Mouse (Mus musculus) T-cell, adult 2 months (primary cell): Measurements from ENCODE around the gene Kif5c.

Source experiments
- DNase-seq: peaks from one replicate; pipeline ENCODE4 v3.0.0; 2022; ENCODE audit warnings: low spot score

Gene Kif5c

GRCm38 (mm10) chr2:49618829-49619718, at the start of gene Kif5c:
Gene Kif5c, plus strand, starts transcription at chr2:49619298.
- peak; percentile 87 for DNase-seq

GRCm38 (mm10) chr2:49569862-49570777, 49.0 kb upstream of the Kif5c start:
- DNase-seq, result no peak

GRCm38 (mm10) chr2:49570778-49571101, 48.4 kb upstream of the Kif5c start:
- DNase-seq, result no peak

GRCm38 (mm10) chr2:49571159-49571920, 47.8 kb upstream of the Kif5c start:
- DNase-seq, result no peak

- DNase-seq, result no peak
These were observed 46.9 kb upstream of the Kif5c start for GRCm38 (mm10) chr2:49572111-49572642.

- DNase-seq, result no peak
These were observed 46.4 kb upstream of the Kif5c start for GRCm38 (mm10) chr2:49572684-49573083.

GRCm38 (mm10) chr2:49573282-49573681, 45.8 kb upstream of the Kif5c start:
- DNase-seq, result no peak

GRCm38 (mm10) chr2:49580585-49580984, 38.5 kb upstream of the Kif5c start:
- no peak for DNase-seq

- DNase-seq, result no peak
These were observed 36.6 kb upstream of the Kif5c start for GRCm38 (mm10) chr2:49582546-49582945.

- DNase-seq, result no peak
These were observed 35.8 kb upstream of the Kif5c start for GRCm38 (mm10) chr2:49583311-49583710.

- no peak for DNase-seq
These were observed 28.6 kb upstream of the Kif5c start for GRCm38 (mm10) chr2:49590450-49590849.

GRCm38 (mm10) chr2:49592926-49593325, 26.2 kb upstream of the Kif5c start:
- DNase-seq, result no peak

- DNase-seq, result no peak
These were observed 24.2 kb upstream of the Kif5c start for GRCm38 (mm10) chr2:49594886-49595285.

- DNase-seq, result no peak
These were observed 22.8 kb upstream of the Kif5c start for GRCm38 (mm10) chr2:49596318-49596717.

- no peak for DNase-seq
These were observed 18.9 kb upstream of the Kif5c start for GRCm38 (mm10) chr2:49600021-49600681.

- DNase-seq, result no peak
These were observed 16.2 kb upstream of the Kif5c start for GRCm38 (mm10) chr2:49602791-49603349.

GRCm38 (mm10) chr2:49609611-49610010, 9.5 kb upstream of the Kif5c start:
- no peak for DNase-seq

- DNase-seq, result no peak
These were observed 2.3 kb upstream of the Kif5c start for GRCm38 (mm10) chr2:49616765-49617164.

- DNase-seq, result peak; percentile 4
These were observed 823 bp downstream of the Kif5c start for GRCm38 (mm10) chr2:49619719-49620522.

GRCm38 (mm10) chr2:49620626-49621117, 1.6 kb downstream of the Kif5c start:
- no peak for DNase-seq
